Mouse (Mus musculus) testis, adult 2 months (tissue): ENCODE results near the gene Kcnd3.

Experiments used
- CTCF ChIP-seq: fragments of 200-500 bp; IDR thresholded peaks from 2 replicates; pipeline ENCODE4 v1.5.1; 2012; ENCODE audit warnings: low read depth, mild to moderate bottlenecking, inconsistent platforms, low read length, moderate library complexity; ENCODE audit not compliant: control insufficient read depth, insufficient read depth, insufficient replicate concordance
- POLR2A ChIP-seq: fragments of 200-500 bp; IDR thresholded peaks from 2 replicates; pipeline ENCODE4 v1.6.1; 2012; ENCODE audit warnings: low read depth, mild to moderate bottlenecking, inconsistent platforms, low read length, moderate library complexity; ENCODE audit not compliant: control insufficient read depth

DNA sequence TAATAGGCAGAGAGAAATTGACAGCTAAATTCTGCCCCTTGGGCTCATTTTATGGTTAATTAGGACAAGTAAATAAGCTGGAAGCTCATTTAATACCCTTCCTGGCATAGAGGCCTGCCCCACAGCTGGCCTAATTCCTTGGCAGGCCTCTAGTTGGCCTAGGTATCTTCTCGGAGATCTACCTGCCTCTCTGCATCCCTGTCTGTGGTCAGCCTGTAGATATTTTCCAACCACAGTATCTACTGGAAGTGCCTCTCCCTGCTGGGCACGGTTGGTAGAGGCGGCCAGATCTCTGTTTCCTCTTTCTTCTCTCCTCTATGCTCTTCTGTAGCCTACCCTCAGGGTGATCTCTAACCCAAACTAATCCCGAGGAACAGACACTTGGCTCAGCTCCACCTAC lies 267.8 kb downstream of the Kcnd3 start:
- TF ChIP-seq CTCF (no peak), POLR2A (no peak)
